Mouse (Mus musculus) limb, embryonic 13.5 days (tissue): Measurements from ENCODE around the gene Dvl1. TPM values are rescaled to one million over a fixed set of nuclear protein-coding genes. Genes with fewer than 3 reads are reported as not detected.

ENCODE experiments used
- ATAC-seq: fragments of 200-750 bp; cut with Nextera tagmentation; 2 replicates; pipeline ENCODE4 v1.8.0; 2017; ENCODE audit warnings: low read depth, moderate number of reproducible peaks, moderate TSS enrichment; ENCODE audit not compliant: low FRiP score
- H3K27ac ChIP-seq: fragments of 300-500 bp; sonication (generic); 2 replicates; pipeline ENCODE4 v1.5.1; 2015; ENCODE audit warnings: inconsistent platforms, mild to moderate bottlenecking, moderate library complexity
- H3K27me3 ChIP-seq: fragments of 300-500 bp; sonication (generic); 2 replicates; pipeline ENCODE4 v1.6.1; 2015; ENCODE audit warnings: mild to moderate bottlenecking, inconsistent platforms
- H3K36me3 ChIP-seq: fragments of 300-500 bp; sonication (generic); 2 replicates; pipeline ENCODE4 v1.6.1; 2015; ENCODE audit warnings: inconsistent platforms, mild to moderate bottlenecking, moderate library complexity
- H3K4me1 ChIP-seq: fragments of 300-500 bp; sonication (generic); 2 replicates; pipeline ENCODE4 v1.6.1; 2015; ENCODE audit warnings: inconsistent platforms
- H3K4me2 ChIP-seq: fragments of 300-500 bp; sonication (generic); replicated peaks from 2 replicates; pipeline ENCODE4 v1.6.1; 2015; ENCODE audit warnings: inconsistent platforms, mild to moderate bottlenecking, moderate library complexity
- H3K4me3 ChIP-seq: fragments of 300-500 bp; sonication (generic); 2 replicates; pipeline ENCODE4 v1.5.1; 2015; ENCODE audit warnings: moderate library complexity, mild to moderate bottlenecking, inconsistent platforms
- H3K9ac ChIP-seq: fragments of 300-500 bp; sonication (generic); 2 replicates; pipeline ENCODE4 v1.6.1; 2015; ENCODE audit warnings: mild to moderate bottlenecking, inconsistent platforms
- H3K9me3 ChIP-seq: fragments of 300-500 bp; sonication (generic); 2 replicates; pipeline ENCODE4 v1.6.1; 2016; ENCODE audit warnings: inconsistent platforms
- WGBS: fragments of 180-500 bp; shearing (Covaris S2); methylation state at CpG from one replicate; pipeline ENCODE4 v1.1.7; 2015; 5-methylcytosine and 5-hydroxymethylcytosine counted together
- polyA plus RNA-seq: library from polyadenylated mRNA; unstranded; fragments of >200 nt; fragmentation: Nextera tagmentation; extraction: Ambion mirVana; gene quantifications from 2 replicates; pipeline ENCODE4 v1.2.1, GENCODE M21; 2015

The Dvl1 gene
- polyA plus RNA-seq, 1 experiment from 2014 or later = 4.3 TPM

- Histone ChIP-seq H3K36me3 (peaks cover 54% of the 10 kb centered on the region), H3K9ac (no peak overlapping the region), H3K4me2 (no peak overlapping the region), H3K27me3 (no peaks in the 10 kb centered on the region), H3K4me1 (peaks cover 31% of the 10 kb centered on the region), H3K27ac (no peak overlapping the region), H3K9me3 (no peaks in the 10 kb centered on the region), H3K4me3 (no peak overlapping the region)
- 84% methylated on average over 5 of the region's 5 CpGs for WGBS
- ATAC-seq = no peak
Measured at GRCm38 (mm10) chr4:155889316-155889715, 42.1 kb downstream of the Dvl1 start.

GRCm38 (mm10) chr4:155891011-155891471 lies 43.8 kb downstream of the Dvl1 start:
- Histone ChIP-seq H3K4me3 (peak overlapping the region; percentile 88), H3K9ac (peak overlapping the region; percentile 87), H3K9me3 (no peaks in the 10 kb centered on the region), H3K36me3 (peaks cover 45% of the 10 kb centered on the region), H3K4me1 (peaks cover 44% of the 10 kb centered on the region), H3K27ac (no peak overlapping the region; the same call in 1 of the 2 replicates), H3K4me2 (peak overlapping the region; percentile 97), H3K27me3 (no peaks in the 10 kb centered on the region)
- WGBS = under 1% methylated on average over 34 of the region's 34 CpGs
- ATAC-seq = no peak

- H3K27ac ChIP-seq = peak within 1 kb of the TSS; percentile 92
- H3K4me3 ChIP-seq = peak within 1 kb of the TSS; percentile 88
- 0% methylated on average over 52 of the region's 52 CpGs for WGBS
- no peaks in the 10 kb centered on the region for H3K27me3 ChIP-seq
- peaks cover 45% of the 10 kb centered on the region for H3K36me3 ChIP-seq
- peak; percentile 90 for ATAC-seq
- peak within 1 kb of the TSS; percentile 87 for H3K9ac ChIP-seq
- peaks cover 44% of the 10 kb centered on the region for H3K4me1 ChIP-seq
- no peaks in the 10 kb centered on the region for H3K9me3 ChIP-seq
- H3K4me2 ChIP-seq = peak within 1 kb of the TSS; percentile 97
Measured at GRCm38 (mm10) chr4:155891551-155892001, 44.4 kb downstream of the Dvl1 start, which contains the start of the genes Pusl1 and Acap3. Pusl1 (minus strand) TSS chr4:155891781. Acap3 (plus strand) TSS chr4:155891822.

DNA sequence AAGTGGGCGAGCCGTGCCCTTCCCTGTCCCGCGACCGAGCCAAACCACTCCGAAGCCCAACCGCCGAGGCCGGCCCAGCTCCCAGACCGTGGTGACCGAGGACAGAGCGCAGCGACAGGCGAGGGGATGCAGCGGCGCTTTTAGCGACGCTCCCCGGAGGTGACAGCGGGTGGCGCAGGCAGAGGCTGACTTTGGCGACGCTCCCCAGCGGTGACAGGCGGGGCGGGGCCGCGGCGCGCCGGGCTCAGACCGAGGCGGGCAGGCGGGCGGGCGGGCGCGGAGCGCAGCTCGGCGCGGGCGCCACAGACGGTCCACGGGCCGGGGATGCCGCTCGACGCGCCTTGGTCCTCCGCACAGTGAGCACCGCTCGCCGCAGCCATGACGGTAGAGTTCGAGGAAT lies 44.8 kb downstream of the Dvl1 start:
- no peaks in the 10 kb centered on the region for H3K27me3 ChIP-seq
- H3K4me2 ChIP-seq = peak overlapping the region; percentile 97
- peak overlapping the region; percentile 87 for H3K9ac ChIP-seq
- H3K4me3 ChIP-seq = peak overlapping the region; percentile 88
- H3K27ac ChIP-seq = peak overlapping the region; percentile 92
- under 1% methylated on average over 54 of the region's 56 CpGs for WGBS
- peak; percentile 91 for ATAC-seq
- peaks cover 45% of the 10 kb centered on the region for H3K36me3 ChIP-seq
- no peaks in the 10 kb centered on the region for H3K9me3 ChIP-seq
- H3K4me1 ChIP-seq = peaks cover 44% of the 10 kb centered on the region

DNA sequence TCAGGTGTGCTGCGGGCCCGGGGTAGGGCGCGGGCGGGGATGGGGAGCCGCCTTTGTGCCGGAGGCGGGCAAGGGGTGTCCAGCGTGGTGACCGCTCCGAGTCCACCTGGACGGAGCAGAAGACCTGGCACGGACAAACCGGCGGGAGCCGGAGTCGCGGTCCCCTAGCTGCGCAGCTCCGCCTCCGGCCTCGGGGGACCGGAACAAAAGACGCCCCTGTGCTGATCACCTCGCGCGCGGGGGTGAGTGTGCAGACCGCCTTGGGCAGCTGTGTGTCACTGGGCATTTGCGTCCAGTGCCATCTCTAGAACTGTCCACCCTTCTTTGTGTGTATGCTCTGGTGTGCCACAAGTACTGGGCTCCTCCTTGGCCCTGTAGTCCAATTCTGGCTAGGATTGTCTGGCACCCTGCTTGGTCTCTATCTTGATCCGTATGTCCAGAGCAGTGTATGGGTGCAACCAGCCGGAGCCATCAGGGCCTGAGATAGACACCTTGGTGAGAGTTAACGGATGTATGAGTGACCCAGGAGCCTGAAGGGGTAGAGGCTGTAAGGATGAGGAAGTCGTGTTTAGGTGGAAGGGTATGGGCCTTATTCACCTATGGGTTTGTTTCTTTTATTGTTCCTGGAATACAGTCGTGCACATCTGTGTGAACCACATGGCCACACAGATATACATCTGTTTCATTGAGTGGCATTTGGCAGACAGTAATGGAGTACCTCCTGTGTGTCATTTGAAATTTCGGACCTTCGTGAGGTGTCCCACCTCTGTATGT lies 45.4 kb downstream of the Dvl1 start:
- Histone ChIP-seq H3K4me3 (peak overlapping the region; percentile 88), H3K27me3 (no peaks in the 10 kb centered on the region), H3K9me3 (no peaks in the 10 kb centered on the region), H3K27ac (peak overlapping the region; percentile 92), H3K9ac (peak overlapping the region; percentile 87), H3K36me3 (peaks cover 41% of the 10 kb centered on the region), H3K4me2 (peak overlapping the region; percentile 97), H3K4me1 (peaks cover 44% of the 10 kb centered on the region)
- ATAC-seq = no peak; the same call in 1 of the 2 replicates
- 5% methylated on average over 37 of the region's 37 CpGs for WGBS

DNA sequence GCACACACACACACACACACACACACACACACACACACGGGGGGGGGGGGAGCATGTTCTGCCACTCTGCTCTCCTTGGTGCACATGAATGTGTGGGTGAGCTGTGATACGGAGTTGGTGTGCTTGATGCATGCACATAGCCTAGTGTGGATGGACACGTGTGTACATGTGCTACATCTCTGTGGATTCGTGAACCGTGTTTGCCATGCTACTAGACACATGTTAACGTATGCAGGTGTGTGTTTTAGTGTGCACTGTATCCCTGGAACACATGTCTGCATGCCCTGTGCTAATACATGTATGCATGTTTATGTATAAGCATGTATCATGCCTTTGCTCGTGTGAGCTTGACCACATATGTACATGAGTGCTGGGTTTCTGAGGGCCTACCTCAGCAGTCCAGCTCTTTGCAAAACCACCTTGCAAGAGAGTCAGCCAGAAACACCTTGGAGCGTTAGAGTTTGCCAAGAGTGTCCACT lies 46.0 kb downstream of the Dvl1 start:
- H3K36me3 ChIP-seq = peaks cover 39% of the 10 kb centered on the region
- WGBS = 70% methylated on average over 8 of the region's 8 CpGs
- H3K4me1 ChIP-seq = peaks cover 44% of the 10 kb centered on the region
- H3K4me2 ChIP-seq = peak overlapping the region; percentile 97
- H3K4me3 ChIP-seq = peak overlapping the region; percentile 88
- peak overlapping the region; percentile 87 for H3K9ac ChIP-seq
- no peaks in the 10 kb centered on the region for H3K9me3 ChIP-seq
- H3K27ac ChIP-seq = no peak overlapping the region
- no peak for ATAC-seq
- H3K27me3 ChIP-seq = no peaks in the 10 kb centered on the region

GRCm38 (mm10) chr4:155894311-155894881 lies 47.2 kb downstream of the Dvl1 start:
- Histone ChIP-seq H3K4me2 (peak overlapping the region; percentile 97), H3K27ac (no peak overlapping the region), H3K4me3 (0 out of 2 replicates have a peak overlapping the region, but pooled peaks have one; percentile 2), H3K36me3 (peaks cover 39% of the 10 kb centered on the region), H3K27me3 (no peaks in the 10 kb centered on the region), H3K9ac (peak overlapping the region; percentile 51), H3K9me3 (no peaks in the 10 kb centered on the region), H3K4me1 (peaks cover 44% of the 10 kb centered on the region)
- ATAC-seq = no peak
- 30% methylated on average over 8 of the region's 8 CpGs for WGBS

DNA sequence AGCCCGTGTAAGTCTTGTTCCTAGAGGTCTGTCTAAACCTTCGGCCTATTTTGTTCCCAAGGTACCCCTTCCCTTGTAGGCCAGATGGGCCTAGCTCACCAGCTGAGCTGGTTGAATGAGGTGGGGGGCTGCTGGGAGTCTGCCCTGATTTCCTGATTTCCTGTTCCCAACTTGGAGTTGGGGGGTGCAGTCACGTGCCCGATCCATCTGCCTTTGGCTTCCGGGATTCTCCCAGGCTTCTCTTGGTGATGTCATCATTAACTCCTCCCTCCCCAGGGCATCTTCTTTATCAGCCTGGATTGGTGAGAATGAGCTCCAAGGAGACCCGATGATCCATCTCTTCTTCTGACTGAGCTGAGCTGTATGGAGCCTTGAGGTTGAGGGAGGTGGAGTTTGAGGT lies 48.0 kb downstream of the Dvl1 start:
- H3K4me1 ChIP-seq = peaks cover 40% of the 10 kb centered on the region
- no peak overlapping the region for H3K27ac ChIP-seq
- H3K4me3 ChIP-seq = no peak overlapping the region
- peaks cover 41% of the 10 kb centered on the region for H3K36me3 ChIP-seq
- H3K9ac ChIP-seq = peak overlapping the region; percentile 51
- no peaks in the 10 kb centered on the region for H3K27me3 ChIP-seq
- H3K9me3 ChIP-seq = no peaks in the 10 kb centered on the region
- peak overlapping the region; percentile 97; the same call in 1 of the 2 replicates for H3K4me2 ChIP-seq
- whole genome bisulfite sequencing = 47% methylated on average over 6 of the region's 6 CpGs
- ATAC-seq = no peak

DNA sequence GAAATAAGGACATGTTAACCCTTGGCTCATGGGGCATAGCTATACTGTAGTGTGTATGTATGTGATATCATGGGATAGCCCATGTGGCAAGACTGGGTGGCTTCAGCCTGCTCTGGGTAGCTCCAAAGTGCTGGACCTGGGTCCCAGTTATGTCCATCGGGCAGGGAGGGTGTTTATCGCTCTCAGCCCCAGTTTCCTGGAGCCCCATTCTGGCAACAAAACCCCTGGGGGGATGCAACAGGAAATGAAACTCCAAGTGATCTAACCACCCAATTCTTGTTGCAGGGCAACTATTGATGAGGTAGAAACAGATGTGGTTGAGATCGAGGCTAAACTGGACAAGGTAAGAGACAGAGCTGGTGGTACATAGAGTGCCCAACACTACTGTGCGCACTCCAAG lies 48.6 kb downstream of the Dvl1 start:
- no peaks in the 10 kb centered on the region for H3K9me3 ChIP-seq
- peaks cover 46% of the 10 kb centered on the region for H3K36me3 ChIP-seq
- H3K4me1 ChIP-seq = peaks cover 34% of the 10 kb centered on the region
- 90% methylated on average over 4 of the region's 4 CpGs for WGBS
- ATAC-seq = no peak
- H3K27ac ChIP-seq = no peak overlapping the region
- H3K4me2 ChIP-seq = no peak overlapping the region
- H3K27me3 ChIP-seq = no peaks in the 10 kb centered on the region
- H3K4me3 ChIP-seq = no peak overlapping the region
- H3K9ac ChIP-seq = no peak overlapping the region

GRCm38 (mm10) chr4:155896461-155896860 lies 49.3 kb downstream of the Dvl1 start:
- Histone ChIP-seq H3K9ac (no peak overlapping the region), H3K4me3 (no peak overlapping the region), H3K27me3 (no peaks in the 10 kb centered on the region), H3K9me3 (no peaks in the 10 kb centered on the region), H3K36me3 (peaks cover 52% of the 10 kb centered on the region), H3K4me2 (no peak overlapping the region), H3K27ac (no peak overlapping the region), H3K4me1 (peaks cover 33% of the 10 kb centered on the region)
- WGBS = 94% methylated on average over 12 of the region's 12 CpGs
- no peak for ATAC-seq

DNA sequence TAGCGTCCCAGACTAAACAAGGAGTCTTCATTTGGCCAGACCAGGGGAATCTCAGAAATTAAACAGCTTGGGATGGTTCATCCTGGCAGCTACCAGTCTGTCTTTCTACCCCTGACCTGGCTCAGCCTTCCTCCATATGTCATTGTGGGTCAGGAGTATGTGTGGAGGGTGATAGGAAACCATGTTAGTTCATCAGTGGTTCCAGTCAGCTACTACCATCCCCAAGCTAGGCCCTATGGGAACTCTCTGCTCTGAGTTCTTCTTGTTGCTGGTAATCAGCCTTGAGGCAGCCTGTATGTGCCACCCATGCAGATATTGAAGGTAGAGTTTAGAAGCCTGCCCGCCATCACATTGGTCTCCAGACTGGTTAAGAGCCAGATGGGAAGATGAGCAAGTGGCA lies 51.1 kb downstream of the Dvl1 start:
- H3K4me2 ChIP-seq = no peak overlapping the region
- H3K4me3 ChIP-seq = no peak overlapping the region
- no peaks in the 10 kb centered on the region for H3K27me3 ChIP-seq
- no peak overlapping the region for H3K9ac ChIP-seq
- H3K27ac ChIP-seq = no peak overlapping the region
- no peaks in the 10 kb centered on the region for H3K9me3 ChIP-seq
- H3K4me1 ChIP-seq = peaks cover 23% of the 10 kb centered on the region
- 93% methylated on average over 2 of the region's 2 CpGs for WGBS
- peaks cover 71% of the 10 kb centered on the region for H3K36me3 ChIP-seq
- ATAC-seq = no peak

GRCm38 (mm10) chr4:155899355-155899754 lies 52.2 kb downstream of the Dvl1 start:
- peaks cover 13% of the 10 kb centered on the region for H3K4me1 ChIP-seq
- H3K36me3 ChIP-seq = peaks cover 81% of the 10 kb centered on the region
- H3K27ac ChIP-seq = no peak overlapping the region
- WGBS = 94% methylated on average over 7 of the region's 7 CpGs
- H3K4me2 ChIP-seq = no peak overlapping the region
- ATAC-seq = no peak
- no peak overlapping the region for H3K4me3 ChIP-seq
- no peaks in the 10 kb centered on the region for H3K27me3 ChIP-seq
- no peak overlapping the region for H3K9ac ChIP-seq
- H3K9me3 ChIP-seq = no peaks in the 10 kb centered on the region
